Mouse (Mus musculus): ENCODE results near the gene Gal3st2c.
"Not testable (repeated sequence)": the region's sequence is repeated elsewhere in the genome, so short reads cannot be mapped to it uniquely, and the experiment has no call there.

The Gal3st2c gene

GRCm38 (mm10) chr1:93990209-93990608 lies at the start of gene Gal3st2c:
Gal3st2c (plus strand) TSS chr1:93990509.
- not testable (repeated sequence) for DNase-seq (ENCODE audit: low spot score)

GRCm38 (mm10) chr1:93949087-93949486 lies 41.2 kb upstream of the Gal3st2c start:
- DNase-seq (ENCODE audit: low spot score), result not testable (repeated sequence)

- not testable (repeated sequence) for DNase-seq (ENCODE audit: low spot score)
These were observed 23.8 kb upstream of the Gal3st2c start for GRCm38 (mm10) chr1:93966489-93966888.

GRCm38 (mm10) chr1:93970380-93970779 lies 19.9 kb upstream of the Gal3st2c start:
- DNase-seq (ENCODE audit: low spot score), result not testable (repeated sequence)

- DNase-seq (ENCODE audit: low spot score), result not testable (repeated sequence)
These were observed 19.5 kb upstream of the Gal3st2c start for GRCm38 (mm10) chr1:93970797-93971196.

GRCm38 (mm10) chr1:93975764-93976163 lies 14.5 kb upstream of the Gal3st2c start:
- DNase-seq (ENCODE audit: low spot score), result not testable (repeated sequence)

GRCm38 (mm10) chr1:93978287-93978686 lies 12.0 kb upstream of the Gal3st2c start:
- DNase-seq (ENCODE audit: low spot score), result not testable (repeated sequence)

- not testable (repeated sequence) for DNase-seq (ENCODE audit: low spot score)
These were observed 9.4 kb upstream of the Gal3st2c start for GRCm38 (mm10) chr1:93980932-93981331.

GRCm38 (mm10) chr1:93986167-93986566 lies 4.1 kb upstream of the Gal3st2c start:
- no peak for DNase-seq (ENCODE audit: low spot score)

GRCm38 (mm10) chr1:93988786-93989185 lies 1.5 kb upstream of the Gal3st2c start:
- DNase-seq (ENCODE audit: low spot score), result no peak

GRCm38 (mm10) chr1:93991068-93991467 lies 759 bp downstream of the Gal3st2c start:
- DNase-seq (ENCODE audit: low spot score), result not testable (repeated sequence)

GRCm38 (mm10) chr1:93991491-93991890 lies 1.2 kb downstream of the Gal3st2c start:
- DNase-seq (ENCODE audit: low spot score), result not testable (repeated sequence)

GRCm38 (mm10) chr1:94001023-94001422 lies 10.7 kb downstream of the Gal3st2c start:
- no peak for DNase-seq (ENCODE audit: low spot score)

GRCm38 (mm10) chr1:94005954-94006506 lies 15.7 kb downstream of the Gal3st2c start:
- DNase-seq (ENCODE audit: low spot score), result not testable (repeated sequence)

GRCm38 (mm10) chr1:94008826-94009225 lies 18.5 kb downstream of the Gal3st2c start:
- peak; percentile 67 for DNase-seq (ENCODE audit: low spot score)

- no peak for DNase-seq (ENCODE audit: low spot score)
These were observed 21.3 kb downstream of the Gal3st2c start for GRCm38 (mm10) chr1:94011643-94012042.

- no peak for DNase-seq (ENCODE audit: low spot score)
These were observed 29.8 kb downstream of the Gal3st2c start, which contains the start of gene Neu4 for GRCm38 (mm10) chr1:94020151-94020550. Neu4 (plus strand) TSS chr1:94020451.

- DNase-seq (ENCODE audit: low spot score), result no peak
These were observed 37.3 kb downstream of the Gal3st2c start for GRCm38 (mm10) chr1:94027506-94028108.

GRCm38 (mm10) chr1:94028741-94029140 lies 38.4 kb downstream of the Gal3st2c start:
- no peak for DNase-seq (ENCODE audit: low spot score)

GRCm38 (mm10) chr1:94033075-94033602 lies 42.8 kb downstream of the Gal3st2c start:
- no peak for DNase-seq (ENCODE audit: low spot score)

GRCm38 (mm10) chr1:94034984-94035743 lies 44.9 kb downstream of the Gal3st2c start:
- peak; percentile 87 for DNase-seq (ENCODE audit: low spot score)

GRCm38 (mm10) chr1:94040391-94040790 lies 50.1 kb downstream of the Gal3st2c start:
- no peak for DNase-seq (ENCODE audit: low spot score)

GRCm38 (mm10) chr1:94045559-94045958 lies 55.2 kb downstream of the Gal3st2c start:
- DNase-seq (ENCODE audit: low spot score), result no peak
